Mouse (Mus musculus): Measurements from ENCODE around the gene BC017158.
A peak's percentile ranks its signal among the peaks of the same experiment; 100 is the strongest.

GRCm38 (mm10) chr7:128304907-128305306 is 6.9 kb upstream of the BC017158 start:
- TF ChIP-seq CTCF (IDR thresholded peaks at IDR 0.05; ENCODE audit: extremely low read depth, insufficient read depth, insufficient read length, insufficient replicate concordance) = 0 out of 2 replicates have a peak, but pooled peaks have one; percentile 18
- TF ChIP-seq POLR2A (IDR thresholded peaks at IDR 0.05; ENCODE audit: low read depth, low read length) = no peak
